Mouse (Mus musculus) MEL (cell line): Measurements from ENCODE around the gene Pogz. TPM values are rescaled to one million over a fixed set of nuclear protein-coding genes. Genes with fewer than 3 reads are reported as not detected.

ENCODE experiments used
- DNase-seq: peaks from one replicate; pipeline ENCODE4 v3.0.0; 2011; ENCODE audit warnings: low read depth, low spot score
- H3K27ac ChIP-seq: 2 replicates; pipeline ENCODE4 v1.5.1; 2012; ENCODE audit warnings: low read depth, mild to moderate bottlenecking, control low read depth, low read length, moderate library complexity; ENCODE audit not compliant: control insufficient read depth
- H3K27me3 ChIP-seq, 2 experiments: fragments of 150-350 bp in 1 of 2; sonication (generic) in 1 of 2; 2 replicates each; pipeline ENCODE4 v1.6.1; 2012; ENCODE audit warnings: low read length in 2 of 2, mild to moderate bottlenecking in 2 of 2, improper control_type of control experiment in 1 of 2, moderate library complexity in 1 of 2; ENCODE audit not compliant: insufficient read depth in 2 of 2, control insufficient read depth in 1 of 2
- H3K36me3 ChIP-seq, 2 experiments: 2 replicates each; pipeline ENCODE4 v1.6.1; 2012 to 2014; ENCODE audit warnings: low read length in 2 of 2, improper control_type of control experiment in 1 of 2, inconsistent platforms in 1 of 2, mild to moderate bottlenecking in 1 of 2; ENCODE audit not compliant: insufficient read depth in 2 of 2, control insufficient read depth in 1 of 2
- H3K4me1 ChIP-seq, 2 experiments: fragments of 150-350 bp in 1 of 2; sonication (generic) in 1 of 2; 2 replicates each; pipeline ENCODE4 v1.6.1; 2012; ENCODE audit warnings: low read length in 2 of 2, improper control_type of control experiment in 1 of 2, mild to moderate bottlenecking in 1 of 2; ENCODE audit not compliant: insufficient read depth in 2 of 2, control insufficient read depth in 1 of 2
- H3K4me3 ChIP-seq, 2 experiments: fragments of 150-350 bp in 1 of 2; sonication (generic) in 1 of 2; 2 replicates each; pipeline ENCODE4 v1.5.1; 2012; ENCODE audit warnings: low read depth in 2 of 2, low read length in 2 of 2, mild to moderate bottlenecking in 2 of 2, moderate library complexity in 2 of 2, control low read depth in 1 of 2, improper control_type of control experiment in 1 of 2; ENCODE audit not compliant: control insufficient read depth in 1 of 2, insufficient read depth in 1 of 2
- H3K79me2 ChIP-seq: 2 replicates; pipeline ENCODE4 v1.6.1; 2012; ENCODE audit warnings: mild to moderate bottlenecking, low read length, moderate library complexity; ENCODE audit not compliant: control insufficient read depth, poor library complexity, insufficient read depth
- H3K9ac ChIP-seq: 2 replicates; pipeline ENCODE4 v1.6.1; 2012; ENCODE audit warnings: low read depth, mild to moderate bottlenecking, control low read depth, low read length, moderate library complexity; ENCODE audit not compliant: control insufficient read depth, poor library complexity, severe bottlenecking
- H3K9me3 ChIP-seq: fragments of 150-350 bp; sonication (generic); replicated peaks from 2 replicates; pipeline ENCODE4 v1.6.1; 2012; ENCODE audit warnings: mild to moderate bottlenecking, low read length, improper control_type of control experiment, moderate library complexity; ENCODE audit not compliant: insufficient read depth
- BHLHE40 ChIP-seq: IDR thresholded peaks from 2 replicates; pipeline ENCODE4 v1.6.1; 2012; ENCODE audit warnings: low read depth, mild to moderate bottlenecking, inconsistent platforms, low read length, improper control_type of control experiment, borderline replicate concordance
- CTCF ChIP-seq, 3 experiments: IDR thresholded peaks in 2 of 3; conservative IDR thresholded peaks in 1 of 3; 2 replicates each; pipeline ENCODE4 v1.5.1; 2011 to 2012; ENCODE audit warnings: low read length in 3 of 3, low read depth in 2 of 3, mild to moderate bottlenecking in 2 of 3, improper control_type of control experiment in 1 of 3, inconsistent platforms in 1 of 3, mixed read lengths in 1 of 3, moderate library complexity in 1 of 3; ENCODE audit not compliant: control insufficient read depth in 1 of 3, insufficient read depth in 1 of 3, poor library complexity in 1 of 3, severe bottlenecking in 1 of 3
- ELF1 ChIP-seq: IDR thresholded peaks from 2 replicates; pipeline ENCODE4 v1.6.1; 2014; ENCODE audit warnings: low read depth, mild to moderate bottlenecking, inconsistent platforms, low read length, improper control_type of control experiment, moderate library complexity
- ETS1 ChIP-seq: IDR thresholded peaks from 2 replicates; pipeline ENCODE4 v1.6.1; 2012; ENCODE audit warnings: low read depth, mild to moderate bottlenecking, inconsistent platforms, low read length, improper control_type of control experiment, moderate library complexity
- GABPA ChIP-seq: IDR thresholded peaks from 2 replicates; pipeline ENCODE4 v1.6.1; 2012; ENCODE audit warnings: low read depth, mild to moderate bottlenecking, inconsistent platforms, low read length, improper control_type of control experiment, moderate library complexity
- GATA1 ChIP-seq: IDR thresholded peaks from 2 replicates; pipeline ENCODE4 v1.6.1; 2011; ENCODE audit warnings: low read depth, low read length, improper control_type of control experiment
- HCFC1 ChIP-seq: IDR thresholded peaks from 2 replicates; pipeline ENCODE4 v1.6.1; 2012; ENCODE audit warnings: low read depth, mild to moderate bottlenecking, inconsistent platforms, low read length, improper control_type of control experiment, moderate library complexity
- KAT2A ChIP-seq: conservative IDR thresholded peaks from 2 replicates; pipeline ENCODE4 v1.6.1; 2012; ENCODE audit warnings: low read depth, low read length, improper control_type of control experiment, inconsistent platforms
- MAX ChIP-seq: IDR thresholded peaks from 2 replicates; pipeline ENCODE4 v1.6.1; 2011; ENCODE audit warnings: low read length, improper control_type of control experiment
- MYB ChIP-seq: IDR thresholded peaks from 2 replicates; pipeline ENCODE4 v1.6.1; 2011; ENCODE audit warnings: mild to moderate bottlenecking, low read depth, low read length, improper control_type of control experiment
- NELFE ChIP-seq: IDR thresholded peaks from 2 replicates; pipeline ENCODE4 v1.6.1; 2011; ENCODE audit warnings: low read depth, low read length, improper control_type of control experiment
- POLR2A ChIP-seq, 2 experiments: IDR thresholded peaks; 2 replicates each; pipeline ENCODE4 v1.6.1; 2011 to 2012; ENCODE audit warnings: low read length in 2 of 2, mild to moderate bottlenecking in 2 of 2, control low read depth in 1 of 2, improper control_type of control experiment in 1 of 2, low read depth in 1 of 2, moderate library complexity in 1 of 2; ENCODE audit not compliant: control insufficient read depth in 1 of 2, insufficient read depth in 1 of 2, poor library complexity in 1 of 2
- POLR2AphosphoS5 ChIP-seq: IDR thresholded peaks from 2 replicates; pipeline ENCODE4 v1.6.1; 2012; ENCODE audit warnings: low read depth, borderline replicate concordance, mild to moderate bottlenecking, inconsistent platforms, low read length, moderate library complexity, mixed read lengths
- RAD21 ChIP-seq: IDR thresholded peaks from 2 replicates; pipeline ENCODE4 v1.6.1; 2011; ENCODE audit warnings: mild to moderate bottlenecking, low read depth, low read length, improper control_type of control experiment
- SMC3 ChIP-seq: IDR thresholded peaks from 2 replicates; pipeline ENCODE4 v1.6.1; 2011; ENCODE audit warnings: low read depth, low read length, improper control_type of control experiment
- TCF12 ChIP-seq: IDR thresholded peaks from 2 replicates; pipeline ENCODE4 v1.6.1; 2014; ENCODE audit warnings: low read depth, mild to moderate bottlenecking, inconsistent platforms, low read length, improper control_type of control experiment, moderate library complexity
- USF1 ChIP-seq: IDR thresholded peaks from 2 replicates; pipeline ENCODE4 v1.6.1; 2014; ENCODE audit warnings: low read depth, mild to moderate bottlenecking, inconsistent platforms, low read length, improper control_type of control experiment, moderate library complexity
- USF2 ChIP-seq, 2 experiments: IDR thresholded peaks; 2 replicates each; pipeline ENCODE4 v1.6.1; 2011 to 2012; ENCODE audit warnings: improper control_type of control experiment in 2 of 2, low read length in 2 of 2, borderline replicate concordance in 1 of 2, inconsistent platforms in 1 of 2, low read depth in 1 of 2, mild to moderate bottlenecking in 1 of 2; ENCODE audit not compliant: insufficient read depth in 1 of 2
- ZC3H11A ChIP-seq: IDR thresholded peaks from 2 replicates; pipeline ENCODE4 v1.6.1; 2012; ENCODE audit warnings: low read depth, mild to moderate bottlenecking, inconsistent platforms, low read length, improper control_type of control experiment
- ZKSCAN1 ChIP-seq: IDR thresholded peaks from 2 replicates; pipeline ENCODE4 v1.6.1; 2012; ENCODE audit warnings: low read depth, mild to moderate bottlenecking, inconsistent platforms, low read length, improper control_type of control experiment, moderate library complexity
- ZMIZ1 ChIP-seq: IDR thresholded peaks from 2 replicates; pipeline ENCODE4 v1.6.1; 2012; ENCODE audit warnings: low read depth, mild to moderate bottlenecking, inconsistent platforms, low read length, improper control_type of control experiment, moderate library complexity
- polyA plus RNA-seq, 2 experiments: library from polyadenylated mRNA; stranded (reverse) in 1 of 2; unstranded in 1 of 2; fragments of >175 nt in 1 of 2; fragments of >200 nt in 1 of 2; gene quantifications; 2 replicates each; pipeline versions ENCODE4 v1.2.1 to v1.2.4; 2012; ENCODE audit warnings: low replicate concordance in 2 of 2, low read depth in 1 of 2; ENCODE audit not compliant: insufficient read length in 2 of 2, insufficient read depth in 1 of 2, missing spikeins in 1 of 2
- total RNA-seq: library from RNA; depleted of rRNA; stranded (reverse); fragments of 300-350 nt; gene quantifications from 2 replicates; pipeline ENCODE4 v1.2.3, GENCODE M21; 2012

Gene Pogz
- total and polyA plus RNA-seq, 3 experiments, result 10.6 to 31.6 TPM; not detected in 1

DNA sequence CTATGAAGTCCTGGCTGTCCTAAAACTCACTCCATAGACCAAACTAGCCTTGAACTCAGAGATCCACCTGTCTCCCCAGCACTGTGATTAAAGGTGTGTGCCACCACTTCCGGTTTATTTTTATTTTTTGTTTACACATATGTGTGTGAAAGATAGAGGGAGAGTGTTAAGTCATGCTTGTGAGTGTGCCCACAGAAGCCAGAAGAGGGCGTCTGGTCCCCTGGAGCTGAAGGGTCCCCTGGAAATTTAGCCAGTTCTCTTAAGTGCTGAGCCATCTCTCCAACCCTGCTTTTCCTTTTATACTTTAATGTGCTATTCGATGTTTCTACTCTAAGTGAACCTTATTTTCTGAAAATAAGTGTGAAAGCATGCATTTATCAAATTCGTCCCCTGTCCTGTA, 25.7 kb upstream of the Pogz start:
- Histone ChIP-seq H3K36me3 (no peaks in the 10 kb centered on the region), H3K27ac (no peak overlapping the region), H3K9ac (no peak overlapping the region), H3K9me3 (no peaks in the 10 kb centered on the region), H3K4me3 (no peak overlapping the region), H3K4me1 (no peaks in the 10 kb centered on the region), H3K79me2 (no peaks in the 10 kb centered on the region), H3K27me3 (peaks cover 3 to 16% of the 10 kb centered on the region in 2 experiments)
- peak; percentile 71 for DNase-seq
- TF ChIP-seq MYB (no peak), ZMIZ1 (no peak), HCFC1 (no peak), CTCF (IDR thresholded peaks at IDR 0.05 in 2 of 3, conservative IDR thresholded peaks at IDR 0.05 in 1 of 3; ENCODE audit: control insufficient read depth in 1 of 3, insufficient read depth in 1 of 3, low read depth in 2 of 3, low read length in 3 of 3, poor library complexity in 1 of 3, severe bottlenecking in 1 of 3) (peak; percentile 45 to 72 (median 68)), NELFE (no peak), ZC3H11A (peak; percentile 62), POLR2A (IDR thresholded peaks at IDR 0.05; ENCODE audit: control insufficient read depth in 1 of 2, insufficient read depth in 1 of 2, low read depth in 1 of 2, low read length in 2 of 2, poor library complexity in 1 of 2) (no peak), SMC3 (peak; percentile 81), ETS1 (no peak), USF2 (IDR thresholded peaks at IDR 0.05; ENCODE audit: borderline replicate concordance in 1 of 2, insufficient read depth in 1 of 2, low read depth in 1 of 2, low read length in 2 of 2) (no peak), ELF1 (no peak), BHLHE40 (no peak), RAD21 (peak; percentile 58), ZKSCAN1 (no peak), KAT2A (no peak), MAX (no peak), GATA1 (0 out of 2 replicates have a peak, but pooled peaks have one; percentile 2), USF1 (no peak), GABPA (no peak)

DNA sequence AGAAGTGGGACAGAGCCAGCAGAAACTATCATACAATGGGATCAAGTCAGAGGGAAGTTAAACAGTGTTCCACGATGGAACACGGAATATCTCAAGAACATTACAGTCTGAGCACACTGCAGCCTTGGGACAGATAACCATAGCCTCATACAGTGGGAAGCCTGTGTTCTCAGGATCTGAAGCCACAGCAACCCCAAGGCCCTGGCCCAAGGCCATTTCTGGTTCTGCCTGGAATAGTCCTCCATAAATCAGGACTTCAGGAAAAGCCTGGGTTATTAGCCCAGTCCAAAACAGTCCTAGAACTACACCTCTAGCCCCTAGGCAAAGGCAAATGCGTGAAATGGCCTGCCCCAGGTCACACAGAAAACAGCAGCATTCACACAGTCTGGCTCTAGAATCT, 23.7 kb upstream of the Pogz start:
- no peak overlapping the region for H3K4me3 ChIP-seq

More for the DNA sequence above, 23.7 kb upstream of the Pogz start:
- DNase-seq, result no peak
- Histone ChIP-seq H3K27me3 (peaks cover 2 to 13% of the 10 kb centered on the region in 2 experiments), H3K36me3 (no peaks in the 10 kb centered on the region), H3K9me3 (no peaks in the 10 kb centered on the region), H3K79me2 (no peaks in the 10 kb centered on the region), H3K27ac (no peak overlapping the region), H3K4me1 (no peaks in the 10 kb centered on the region), H3K9ac (no peak overlapping the region)
- TF ChIP-seq POLR2AphosphoS5 (no peak), TCF12 (no peak), ZC3H11A (no peak), NELFE (no peak), MYB (no peak), GATA1 (no peak)
